Mouse (Mus musculus) bone marrow, adult 2 months (tissue): ENCODE data around the gene Krtdap.

ENCODE experiments used
- CTCF ChIP-seq: fragments of 200-500 bp; IDR thresholded peaks from 2 replicates; pipeline ENCODE4 v1.5.1; 2011; ENCODE audit warnings: low read length, control low read depth; ENCODE audit not compliant: control insufficient read depth, insufficient read depth
- POLR2A ChIP-seq: fragments of 200-500 bp; IDR thresholded peaks from 2 replicates; pipeline ENCODE4 v1.6.1; 2011; ENCODE audit warnings: low read depth, mild to moderate bottlenecking, control low read depth, low read length, borderline replicate concordance; ENCODE audit not compliant: control insufficient read depth

GRCm38 (mm10) chr7:30824306-30824705 is 36.6 kb downstream of the Krtdap start:
- no peak for TF ChIP-seq CTCF
- TF ChIP-seq POLR2A: no peak
